Mouse (Mus musculus): ENCODE results near the gene Ewsr1. TPM values are rescaled to one million over a fixed set of nuclear protein-coding genes. Genes with fewer than 3 reads are reported as not detected.

Gene Ewsr1
- polyA plus RNA-seq, 1 experiment from 2014 or later = 605 TPM

DNA sequence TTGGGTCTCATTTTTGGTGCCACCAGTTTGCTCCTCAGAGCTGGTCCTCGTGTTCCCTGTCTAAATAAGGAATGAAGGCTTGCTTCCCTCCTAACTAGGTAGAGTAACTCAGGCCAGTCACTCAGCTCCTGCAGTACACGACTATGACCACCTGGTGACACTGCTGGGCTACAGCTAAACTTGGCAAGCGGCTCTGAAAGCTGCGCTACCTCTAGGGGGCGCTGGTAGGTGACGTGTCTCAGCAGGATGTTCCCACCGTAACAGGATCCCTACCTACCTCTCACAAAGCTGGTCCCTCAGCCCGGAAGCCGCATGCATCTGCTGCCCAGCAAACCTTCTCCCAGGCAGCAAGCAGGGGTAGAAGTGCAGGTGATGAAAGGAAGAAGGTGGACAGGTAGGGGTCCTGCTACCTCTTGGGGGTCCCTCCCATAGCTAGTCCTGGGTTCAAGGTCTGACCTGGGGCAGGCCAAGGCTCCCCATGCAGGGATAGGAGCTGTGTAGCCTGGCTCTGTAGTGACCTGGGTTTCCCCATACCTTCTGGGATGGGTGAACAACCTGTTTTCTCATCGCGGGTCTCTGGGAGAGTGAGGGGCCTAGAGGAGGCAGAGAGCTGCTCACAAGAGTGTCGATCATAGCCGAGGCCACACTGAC, 16.0 kb upstream of the Ewsr1 start:
- Histone ChIP-seq H3K4me2 (no peak overlapping the region), H3K4me3 (replicated peaks) (no peak overlapping the region), H3K4me1 (no peaks in the 10 kb centered on the region; the same call in 1 of the 2 replicates), H3K9me3 (no peaks in the 10 kb centered on the region), H3K27ac (no peak overlapping the region), H3K27me3 (replicated peaks) (no peaks in the 10 kb centered on the region), H3K9ac (no peak overlapping the region), H3K36me3 (no peaks in the 10 kb centered on the region)
- WGBS = 25% methylated on average over 13 of the region's 13 CpGs
- peak; percentile 65 for ATAC-seq (ENCODE audit: insufficient read depth, low FRiP score, low read depth)

DNA sequence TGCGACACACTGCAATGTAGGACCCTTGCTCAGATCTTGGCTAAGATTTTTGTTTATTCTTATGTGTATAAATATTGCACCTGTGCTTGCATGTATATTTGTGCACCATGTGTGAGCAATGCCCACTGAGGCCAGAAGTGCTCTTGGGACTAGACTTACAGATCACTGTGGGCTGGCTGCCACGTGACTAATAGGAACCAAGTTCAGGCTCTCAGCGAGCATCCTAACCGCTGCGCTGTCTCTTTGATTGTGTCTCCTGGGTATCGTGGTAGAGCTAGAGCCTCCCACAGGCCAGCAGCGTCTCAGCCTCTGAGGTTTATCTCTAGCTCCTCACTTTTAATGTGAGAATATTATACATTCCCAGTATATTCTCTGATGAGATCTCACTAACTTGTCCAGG, 14.6 kb upstream of the Ewsr1 start:
- H3K27ac ChIP-seq = no peak overlapping the region
- no peak overlapping the region for H3K4me2 ChIP-seq
- H3K4me3 ChIP-seq (replicated peaks) = no peak overlapping the region
- WGBS = 82% methylated on average over 7 of the region's 7 CpGs
- no peaks in the 10 kb centered on the region for H3K36me3 ChIP-seq
- no peak for ATAC-seq (ENCODE audit: insufficient read depth, low FRiP score, low read depth)
- H3K27me3 ChIP-seq (replicated peaks) = no peaks in the 10 kb centered on the region
- H3K9me3 ChIP-seq = no peaks in the 10 kb centered on the region
- H3K4me1 ChIP-seq = no peaks in the 10 kb centered on the region; the same call in 1 of the 2 replicates
- no peak overlapping the region for H3K9ac ChIP-seq

DNA sequence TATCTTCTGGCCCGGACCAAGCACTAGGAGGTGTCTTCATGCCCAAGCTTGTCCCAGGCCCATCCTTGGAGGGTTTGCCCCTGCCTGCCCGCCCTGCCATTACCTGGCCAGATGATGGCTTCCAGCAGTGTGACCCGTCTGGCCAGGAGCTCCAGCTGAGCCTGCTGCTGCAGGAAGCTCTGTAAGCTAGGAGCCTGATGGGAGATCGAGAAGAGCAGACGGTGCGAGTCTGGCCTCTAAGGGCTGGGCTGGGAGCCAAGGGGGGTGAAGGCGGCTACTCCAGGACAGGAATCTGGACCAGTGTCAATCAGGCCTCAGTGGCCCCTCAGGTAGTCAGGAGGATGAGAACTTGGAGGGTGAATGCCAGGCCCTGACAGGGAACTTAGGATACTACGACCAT, 10.4 kb upstream of the Ewsr1 start:
- WGBS = 65% methylated on average over 8 of the region's 8 CpGs
- Histone ChIP-seq H3K27me3 (replicated peaks) (no peaks in the 10 kb centered on the region), H3K36me3 (peaks cover 5% of the 10 kb centered on the region; the same call in 1 of the 2 replicates), H3K4me3 (replicated peaks) (no peak overlapping the region), H3K27ac (no peak overlapping the region), H3K4me2 (no peak overlapping the region), H3K4me1 (no peaks in the 10 kb centered on the region), H3K9me3 (no peaks in the 10 kb centered on the region), H3K9ac (no peak overlapping the region)
- no peak for ATAC-seq (ENCODE audit: insufficient read depth, low FRiP score, low read depth)

DNA sequence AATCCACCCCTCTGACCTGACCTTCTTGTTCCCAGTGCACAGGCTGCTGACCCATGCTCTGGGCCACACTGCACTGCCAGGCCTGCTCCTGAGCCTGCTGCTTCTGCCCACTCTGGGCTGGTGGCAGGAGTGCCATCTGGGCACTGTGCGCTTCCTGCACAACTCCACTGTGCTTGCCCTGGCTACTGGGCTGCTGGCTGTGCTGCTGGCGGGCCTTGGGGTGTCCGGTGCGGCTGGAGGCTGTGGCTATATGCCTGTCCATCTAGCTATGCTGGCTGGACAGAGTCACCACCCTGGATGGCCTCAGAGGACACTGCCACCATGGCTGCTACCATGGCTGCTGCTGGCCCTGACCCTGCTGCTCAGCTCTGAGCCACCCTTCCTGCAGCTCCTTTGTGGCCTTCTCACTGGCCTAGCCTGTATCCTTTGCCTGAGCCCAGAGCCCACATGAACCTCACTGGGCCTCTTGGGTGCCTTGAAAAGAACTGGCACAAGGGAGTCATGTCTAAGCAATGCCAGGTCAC, 5.0 kb upstream of the Ewsr1 start:
- Histone ChIP-seq H3K27me3 (replicated peaks) (no peaks in the 10 kb centered on the region), H3K4me3 (replicated peaks) (no peak overlapping the region), H3K9me3 (no peaks in the 10 kb centered on the region), H3K9ac (no peak overlapping the region), H3K27ac (no peak overlapping the region), H3K36me3 (peaks cover 8% of the 10 kb centered on the region; the same call in 1 of the 2 replicates), H3K4me1 (peaks cover 14% of the 10 kb centered on the region), H3K4me2 (no peak overlapping the region)
- 99% methylated on average over 4 of the region's 4 CpGs for WGBS
- no peak for ATAC-seq (ENCODE audit: insufficient read depth, low FRiP score, low read depth)

DNA sequence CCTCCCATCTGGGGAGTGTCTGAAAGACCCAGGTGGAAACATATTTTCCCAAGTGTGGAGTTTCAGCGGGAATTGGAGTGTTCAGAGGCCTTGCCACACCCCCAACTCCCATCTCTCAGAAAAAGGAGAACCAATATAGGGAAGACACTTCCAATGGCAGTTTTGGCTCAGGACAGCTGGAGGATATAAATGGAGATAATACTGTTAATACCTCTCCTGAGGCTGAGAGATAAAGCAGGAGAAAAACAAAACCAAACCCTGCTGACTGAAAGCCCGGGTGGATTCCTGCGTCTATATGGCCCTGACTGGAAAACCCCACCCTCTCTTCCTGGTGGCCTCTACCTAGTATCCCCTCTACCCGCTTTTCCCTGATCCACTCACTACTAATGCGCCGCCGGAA, 3.3 kb upstream of the Ewsr1 start:
- no peak overlapping the region for H3K9ac ChIP-seq
- no peaks in the 10 kb centered on the region for H3K9me3 ChIP-seq
- H3K4me2 ChIP-seq = no peak overlapping the region
- peaks cover 15% of the 10 kb centered on the region for H3K4me1 ChIP-seq
- H3K4me3 ChIP-seq (replicated peaks) = no peak overlapping the region
- H3K27ac ChIP-seq = no peak overlapping the region
- H3K36me3 ChIP-seq = peaks cover 8% of the 10 kb centered on the region; the same call in 1 of the 2 replicates
- H3K27me3 ChIP-seq (replicated peaks) = no peaks in the 10 kb centered on the region
- 85% methylated on average over 7 of the region's 7 CpGs for WGBS
- no peak for ATAC-seq (ENCODE audit: insufficient read depth, low FRiP score, low read depth)

DNA sequence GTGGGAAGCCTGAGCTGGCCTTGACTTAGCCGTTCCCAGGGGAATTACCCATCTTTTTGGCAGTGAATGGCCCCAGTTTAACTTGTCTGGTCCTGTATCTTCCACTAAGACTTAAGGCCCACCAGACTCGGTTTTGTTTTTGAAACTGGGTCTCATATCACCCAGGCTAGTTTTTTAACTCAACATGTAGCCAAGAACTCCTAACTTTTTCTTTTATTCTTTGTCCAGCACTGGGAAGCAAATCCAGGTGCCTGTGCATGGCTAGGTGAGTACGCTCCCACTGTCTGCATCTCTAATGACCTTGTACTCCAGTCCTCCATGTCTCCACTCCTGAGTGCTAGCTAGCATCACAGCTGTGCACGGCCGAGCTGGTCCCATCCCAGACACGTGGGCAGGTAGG, 2.6 kb upstream of the Ewsr1 start:
- Histone ChIP-seq H3K4me2 (no peak overlapping the region), H3K9ac (no peak overlapping the region)

DNA sequence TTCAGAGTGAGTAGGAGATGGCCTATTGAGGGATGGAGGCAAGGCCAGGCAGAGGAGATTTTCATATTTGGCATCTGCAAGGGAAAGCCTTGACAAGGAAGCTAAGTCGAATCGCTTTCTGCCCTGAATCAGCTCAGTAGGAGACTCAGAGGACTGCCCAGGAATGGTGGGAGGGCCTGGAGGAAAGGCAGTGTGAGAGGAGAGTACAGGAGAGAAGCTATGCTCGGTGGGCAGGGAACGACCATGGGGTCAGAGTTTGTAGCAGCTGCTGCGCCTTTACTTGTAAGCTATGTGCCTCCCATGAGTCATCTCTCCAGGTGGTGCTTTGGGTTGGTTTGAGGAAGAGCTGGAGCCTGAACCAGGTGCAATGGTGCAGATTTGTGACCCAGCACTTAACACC, 1.7 kb upstream of the Ewsr1 start:
- no peaks in the 10 kb centered on the region for H3K9me3 ChIP-seq
- peak overlapping the region; percentile 83; the same call in 1 of the 2 replicates for H3K4me3 ChIP-seq (replicated peaks)
- no peaks in the 10 kb centered on the region for H3K27me3 ChIP-seq (replicated peaks)
- peak overlapping the region; percentile 76 for H3K4me2 ChIP-seq
- H3K9ac ChIP-seq = no peak overlapping the region
- peaks cover 8% of the 10 kb centered on the region; the same call in 1 of the 2 replicates for H3K36me3 ChIP-seq
- ATAC-seq (ENCODE audit: insufficient read depth, low FRiP score, low read depth) = no peak
- H3K27ac ChIP-seq = no peak overlapping the region
- WGBS = 41% methylated on average over 5 of the region's 5 CpGs
- H3K4me1 ChIP-seq = peaks cover 20% of the 10 kb centered on the region

More for the DNA sequence above, 2.6 kb upstream of the Ewsr1 start:
- WGBS = 79% methylated on average over 6 of the region's 6 CpGs
- Histone ChIP-seq H3K4me1 (peaks cover 20% of the 10 kb centered on the region), H3K27ac (no peak overlapping the region), H3K9me3 (no peaks in the 10 kb centered on the region), H3K4me3 (replicated peaks) (no peak overlapping the region), H3K27me3 (replicated peaks) (no peaks in the 10 kb centered on the region), H3K36me3 (peaks cover 8% of the 10 kb centered on the region; the same call in 1 of the 2 replicates)
- no peak for ATAC-seq (ENCODE audit: insufficient read depth, low FRiP score, low read depth)

DNA sequence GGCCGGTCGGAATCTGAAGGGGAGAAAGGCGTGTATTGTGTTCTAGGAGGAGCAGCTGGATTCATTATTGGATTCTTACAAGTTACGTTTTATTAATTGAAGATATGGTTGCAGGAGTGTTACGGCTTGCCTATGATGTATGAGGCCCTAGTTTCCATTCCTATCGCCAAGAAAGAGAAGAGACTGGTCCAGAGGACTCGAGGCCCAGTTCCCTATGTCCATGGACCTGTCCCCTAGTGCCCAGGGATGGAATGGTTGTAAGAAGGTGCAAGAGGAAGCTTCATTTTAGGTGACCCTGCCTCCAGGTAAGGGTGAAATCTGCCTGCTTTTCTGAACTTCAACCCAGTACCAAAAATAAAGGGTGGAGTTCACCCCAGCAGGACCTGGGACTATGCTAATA, 1.2 kb upstream of the Ewsr1 start:
- Histone ChIP-seq H3K27me3 (replicated peaks) (no peaks in the 10 kb centered on the region), H3K4me2 (peak overlapping the region; percentile 76), H3K9me3 (no peaks in the 10 kb centered on the region), H3K4me3 (replicated peaks) (peak overlapping the region; percentile 83), H3K9ac (peak overlapping the region; percentile 97), H3K36me3 (peaks cover 3% of the 10 kb centered on the region; the same call in 1 of the 2 replicates), H3K27ac (peak overlapping the region; percentile 91), H3K4me1 (peaks cover 20% of the 10 kb centered on the region)
- WGBS = 1% methylated on average over 7 of the region's 7 CpGs
- no peak for ATAC-seq (ENCODE audit: insufficient read depth, low FRiP score, low read depth)

DNA sequence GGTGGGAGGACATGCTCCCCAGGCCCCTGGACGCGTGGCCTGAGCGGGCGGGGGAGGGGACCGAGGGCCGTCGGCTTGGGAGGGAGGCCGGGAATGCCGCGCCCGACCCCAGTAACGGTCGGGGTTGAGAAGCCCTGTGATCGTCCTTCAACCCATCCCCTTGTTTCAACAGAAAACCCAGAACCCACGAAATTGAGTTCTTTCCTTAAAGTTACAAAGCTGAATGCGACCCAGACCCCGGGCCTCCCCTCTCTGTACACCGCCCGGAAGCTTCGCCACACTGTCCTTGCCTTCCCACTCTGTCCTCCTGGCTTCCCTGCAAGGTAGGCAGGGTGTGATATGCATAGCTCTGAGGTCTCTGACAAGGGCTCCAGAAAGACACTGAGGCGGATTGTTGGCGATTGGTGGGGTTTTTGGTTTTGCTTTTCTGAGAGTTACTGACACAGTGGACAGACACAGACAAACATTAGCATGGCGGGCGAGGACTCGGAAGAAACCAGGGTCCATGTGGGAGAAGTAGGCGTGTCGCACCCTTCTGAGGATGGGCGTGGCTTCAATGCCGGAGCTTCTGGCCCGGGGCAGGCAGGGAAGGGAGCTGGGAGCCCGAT, 614 bp upstream of the Ewsr1 start:
- Histone ChIP-seq H3K27me3 (replicated peaks) (no peaks in the 10 kb centered on the region), H3K9me3 (no peaks in the 10 kb centered on the region), H3K4me3 (replicated peaks) (peak overlapping the region; percentile 83), H3K4me2 (peak overlapping the region; percentile 76), H3K9ac (peak overlapping the region; percentile 97), H3K4me1 (peaks cover 20% of the 10 kb centered on the region), H3K36me3 (peaks cover 3% of the 10 kb centered on the region; the same call in 1 of the 2 replicates), H3K27ac (peak overlapping the region; percentile 91)
- WGBS = under 1% methylated on average over 31 of the region's 31 CpGs
- peak; percentile 72; the same call in 1 of the 2 replicates for ATAC-seq (ENCODE audit: insufficient read depth, low FRiP score, low read depth)

DNA sequence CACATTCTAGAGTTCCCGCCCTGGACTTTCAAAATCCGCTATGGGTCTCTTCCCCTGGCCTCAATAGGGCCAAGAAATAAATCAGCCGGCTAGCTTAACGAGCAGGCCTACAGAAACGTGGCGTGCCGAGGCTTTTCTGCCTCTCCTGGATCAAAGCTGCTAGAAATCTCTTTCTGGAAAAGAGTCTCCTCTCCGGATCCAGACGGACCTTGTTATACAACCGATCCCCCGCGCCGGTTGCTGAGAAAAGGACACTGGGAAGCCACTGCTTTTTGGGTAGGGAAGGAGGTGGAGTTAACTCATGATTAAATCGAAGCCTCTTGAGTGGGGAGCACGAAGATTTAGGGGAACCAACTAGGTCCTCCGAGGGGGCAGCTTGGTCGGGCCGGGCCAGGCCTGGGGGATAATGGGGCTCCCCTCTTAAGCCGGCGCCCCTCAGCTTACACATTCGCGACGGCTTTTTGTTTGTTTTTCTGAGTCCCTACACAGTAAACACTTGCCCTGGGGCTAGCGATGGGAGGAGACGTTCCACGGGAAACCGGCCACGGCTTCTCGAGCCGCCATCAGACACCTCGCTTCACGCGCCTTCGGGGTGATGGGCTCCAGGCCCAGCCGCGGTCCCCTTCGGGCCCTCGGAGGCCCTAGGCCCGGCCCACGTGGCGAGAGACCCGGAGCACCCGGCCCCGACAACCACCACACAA, 881 bp downstream of the Ewsr1 start:
- Histone ChIP-seq H3K9ac (peak overlapping the region; percentile 97), H3K36me3 (no peaks in the 10 kb centered on the region), H3K4me3 (replicated peaks) (peak overlapping the region; percentile 83), H3K9me3 (no peaks in the 10 kb centered on the region), H3K27ac (peak overlapping the region; percentile 91), H3K4me2 (peak overlapping the region; percentile 78), H3K27me3 (replicated peaks) (no peaks in the 10 kb centered on the region), H3K4me1 (peaks cover 23% of the 10 kb centered on the region)
- under 1% methylated on average over 44 of the region's 44 CpGs for WGBS
- peak; percentile 9 for ATAC-seq (ENCODE audit: insufficient read depth, low FRiP score, low read depth)

DNA sequence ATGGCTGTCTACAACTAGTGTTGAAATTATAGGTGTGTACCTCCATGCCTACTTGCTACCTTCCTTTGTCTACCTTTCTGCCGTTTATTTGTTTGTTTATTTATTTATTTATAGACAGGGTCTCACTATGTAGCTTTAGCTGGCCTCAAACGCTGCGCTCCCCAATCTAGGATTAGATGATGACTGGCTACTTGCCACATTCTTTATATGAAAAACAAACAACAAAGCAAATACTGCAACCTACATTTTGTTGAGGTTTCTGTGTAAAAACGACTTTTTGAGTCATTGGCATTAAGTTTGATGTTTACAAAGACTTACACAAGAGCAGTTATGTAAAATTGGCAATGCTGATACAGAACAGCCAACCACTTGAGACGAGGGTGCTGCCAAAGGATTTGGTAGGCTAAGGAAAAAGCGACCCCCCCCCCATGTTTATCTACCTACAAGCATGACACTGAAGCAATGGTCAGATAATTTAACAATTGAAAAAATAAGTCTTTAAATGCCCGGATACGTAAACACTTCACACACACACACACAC, 2.5 kb downstream of the Ewsr1 start:
- Histone ChIP-seq H3K4me3 (replicated peaks) (peak overlapping the region; percentile 83), H3K9me3 (no peaks in the 10 kb centered on the region), H3K4me2 (peak overlapping the region; percentile 78), H3K9ac (no peak overlapping the region), H3K4me1 (peaks cover 22% of the 10 kb centered on the region), H3K36me3 (peaks cover 10% of the 10 kb centered on the region; the same call in 1 of the 2 replicates), H3K27me3 (replicated peaks) (no peaks in the 10 kb centered on the region), H3K27ac (no peak overlapping the region)
- WGBS = 48% methylated on average over 8 of the region's 8 CpGs
- ATAC-seq (ENCODE audit: insufficient read depth, low FRiP score, low read depth) = no peak

Measured in stomach, embryonic 15.5 days (tissue).